Mouse (Mus musculus): ENCODE measurements around the gene Nlrc4.
A peak's percentile ranks its signal among the peaks of the same experiment; 100 is the strongest.
"Not testable (repeated sequence)": the region's sequence is repeated elsewhere in the genome, so short reads cannot be mapped to it uniquely, and the experiment has no call there.

Gene Nlrc4

GRCm38 (mm10) chr17:74458711-74459408 lies at the start of gene Nlrc4:
Nlrc4 (minus strand) TSS chr17:74459142.
- DNase-seq (ENCODE audit: low read depth): peak; percentile 6

- no peak for DNase-seq (ENCODE audit: low read depth)
Observed at GRCm38 (mm10) chr17:74508600-74508999, 49.7 kb upstream of the Nlrc4 start.

- DNase-seq (ENCODE audit: low read depth): no peak
Observed at GRCm38 (mm10) chr17:74507934-74508333, 49.0 kb upstream of the Nlrc4 start.

- peak; percentile 29 for DNase-seq (ENCODE audit: low read depth)
Observed at GRCm38 (mm10) chr17:74501085-74501484, 42.1 kb upstream of the Nlrc4 start.

- no peak for DNase-seq (ENCODE audit: low read depth)
Observed at GRCm38 (mm10) chr17:74500204-74500603, 41.3 kb upstream of the Nlrc4 start.

- DNase-seq (ENCODE audit: low read depth): no peak
Observed at GRCm38 (mm10) chr17:74491565-74491964, 32.6 kb upstream of the Nlrc4 start.

- DNase-seq (ENCODE audit: low read depth): no peak
Observed at GRCm38 (mm10) chr17:74489901-74490220, 30.9 kb upstream of the Nlrc4 start.

- peak; percentile 99 for DNase-seq (ENCODE audit: low read depth)
Observed at GRCm38 (mm10) chr17:74489024-74489900, 30.3 kb upstream of the Nlrc4 start, which contains the start of gene Yipf4. Yipf4 (plus strand) TSS chr17:74489493.

- no peak for DNase-seq (ENCODE audit: low read depth)
Observed at GRCm38 (mm10) chr17:74480361-74481069, 21.6 kb upstream of the Nlrc4 start.

GRCm38 (mm10) chr17:74470133-74470532 lies 11.2 kb upstream of the Nlrc4 start:
- DNase-seq (ENCODE audit: low read depth): not testable (repeated sequence)

GRCm38 (mm10) chr17:74467981-74468380 lies 9.0 kb upstream of the Nlrc4 start:
- not testable (repeated sequence) for DNase-seq (ENCODE audit: low read depth)

- DNase-seq (ENCODE audit: low read depth): no peak
Observed at GRCm38 (mm10) chr17:74463510-74463909, 4.6 kb upstream of the Nlrc4 start.

- DNase-seq (ENCODE audit: low read depth): no peak
Observed at GRCm38 (mm10) chr17:74457972-74458677, 817 bp downstream of the Nlrc4 start.

- DNase-seq (ENCODE audit: low read depth): no peak
Observed at GRCm38 (mm10) chr17:74456825-74457224, 2.1 kb downstream of the Nlrc4 start.

- DNase-seq (ENCODE audit: low read depth): no peak
Observed at GRCm38 (mm10) chr17:74455426-74455825, 3.5 kb downstream of the Nlrc4 start.

- DNase-seq (ENCODE audit: low read depth): no peak
Observed at GRCm38 (mm10) chr17:74454660-74455059, 4.3 kb downstream of the Nlrc4 start.

GRCm38 (mm10) chr17:74453928-74454327 lies 5.0 kb downstream of the Nlrc4 start:
- DNase-seq (ENCODE audit: low read depth): no peak

- no peak for DNase-seq (ENCODE audit: low read depth)
Observed at GRCm38 (mm10) chr17:74449776-74450175, 9.2 kb downstream of the Nlrc4 start.

- no peak for DNase-seq (ENCODE audit: low read depth)
Observed at GRCm38 (mm10) chr17:74440486-74440885, 18.5 kb downstream of the Nlrc4 start.

- no peak for DNase-seq (ENCODE audit: low read depth)
Observed at GRCm38 (mm10) chr17:74437762-74438161, 21.2 kb downstream of the Nlrc4 start.

GRCm38 (mm10) chr17:74432631-74433030 lies 26.3 kb downstream of the Nlrc4 start:
- DNase-seq (ENCODE audit: low read depth): no peak

GRCm38 (mm10) chr17:74431481-74431880 lies 27.5 kb downstream of the Nlrc4 start:
- peak; percentile 11 for DNase-seq (ENCODE audit: low read depth)
